Mouse (Mus musculus) hindbrain, embryonic 12.5 days (tissue): ENCODE data around the gene 4921530L21Rik. TPM values are rescaled to one million over a fixed set of nuclear protein-coding genes. Genes with fewer than 3 reads are reported as not detected.

Source experiments
- ATAC-seq: fragments of 200-750 bp; cut with Nextera tagmentation; 2 replicates; pipeline ENCODE4 v1.8.0; 2017; ENCODE audit warnings: moderate TSS enrichment; ENCODE audit not compliant: low FRiP score
- H3K27ac ChIP-seq: fragments of 300-500 bp; sonication (generic); 2 replicates; pipeline ENCODE4 v1.5.1; 2016; ENCODE audit warnings: mild to moderate bottlenecking
- H3K27me3 ChIP-seq: fragments of 300-500 bp; sonication (generic); 2 replicates; pipeline ENCODE4 v1.6.1; 2016; ENCODE audit warnings: mild to moderate bottlenecking
- H3K36me3 ChIP-seq: fragments of 300-500 bp; sonication (generic); 2 replicates; pipeline ENCODE4 v1.6.1; 2016; ENCODE audit warnings: mild to moderate bottlenecking
- H3K4me1 ChIP-seq: fragments of 300-500 bp; sonication (generic); 2 replicates; pipeline ENCODE4 v1.6.1; 2016
- H3K4me2 ChIP-seq: fragments of 300-500 bp; sonication (generic); replicated peaks from 2 replicates; pipeline ENCODE4 v1.6.1; 2016; ENCODE audit warnings: mild to moderate bottlenecking
- H3K4me3 ChIP-seq: fragments of 300-500 bp; sonication (generic); 2 replicates; pipeline ENCODE4 v1.5.1; 2016; ENCODE audit warnings: mild to moderate bottlenecking
- H3K9ac ChIP-seq: fragments of 300-500 bp; sonication (generic); 2 replicates; pipeline ENCODE4 v1.6.1; 2016; ENCODE audit warnings: mild to moderate bottlenecking, moderate library complexity
- H3K9me3 ChIP-seq: fragments of 300-500 bp; sonication (generic); replicated peaks from 2 replicates; pipeline ENCODE4 v1.6.1; 2016; ENCODE audit warnings: mild to moderate bottlenecking
- WGBS: fragments of 180-500 bp; shearing (Covaris S2); methylation state at CpG from one replicate; pipeline ENCODE4 v1.1.7; 2016; 5-methylcytosine and 5-hydroxymethylcytosine counted together
- polyA plus RNA-seq: library from polyadenylated mRNA; unstranded; fragments of >200 nt; fragmentation: Nextera tagmentation; extraction: Ambion mirVana; gene quantifications from 2 replicates; pipeline ENCODE4 v1.2.1, GENCODE M21; 2016

4921530L21Rik gene
- not detected in 2 replicates for polyA plus RNA-seq

GRCm38 (mm10) chr14:95880954-95881353 is at the start of gene 4921530L21Rik:
Gene 4921530L21Rik (plus strand): TSS chr14:95881254.
- Histone ChIP-seq H3K4me3 (no peak within 1 kb of the TSS), H3K27ac (no peak within 1 kb of the TSS), H3K4me1 (no peaks in the 10 kb centered on the region), H3K27me3 (no peaks in the 10 kb centered on the region), H3K36me3 (no peaks in the 10 kb centered on the region), H3K4me2 (no peak within 1 kb of the TSS), H3K9ac (no peak within 1 kb of the TSS), H3K9me3 (no peaks in the 10 kb centered on the region)
- ATAC-seq = no peak
- WGBS = 88% methylated on average over 1 of the region's 1 CpGs

GRCm38 (mm10) chr14:95833866-95834265 is 47.2 kb upstream of the 4921530L21Rik start:
- H3K4me1 ChIP-seq = no peaks in the 10 kb centered on the region
- H3K27me3 ChIP-seq = no peaks in the 10 kb centered on the region
- H3K9ac ChIP-seq = no peak overlapping the region
- no peak for ATAC-seq
- no peak overlapping the region for H3K4me2 ChIP-seq
- H3K36me3 ChIP-seq = no peaks in the 10 kb centered on the region
- H3K9me3 ChIP-seq = no peaks in the 10 kb centered on the region
- H3K27ac ChIP-seq = no peak overlapping the region
- WGBS = 78% methylated on average over 3 of the region's 3 CpGs
- H3K4me3 ChIP-seq = no peak overlapping the region

- WGBS = 72% methylated on average over 3 of the region's 3 CpGs
- no peaks in the 10 kb centered on the region for H3K4me1 ChIP-seq
- ATAC-seq = no peak
Measured at GRCm38 (mm10) chr14:95862981-95863380, 18.1 kb upstream of the 4921530L21Rik start.

GRCm38 (mm10) chr14:95865676-95866416 is 15.2 kb upstream of the 4921530L21Rik start:
- H3K4me2 ChIP-seq = no peak overlapping the region
- no peaks in the 10 kb centered on the region for H3K9me3 ChIP-seq
- peak; percentile 52; the same call in 1 of the 2 replicates for ATAC-seq
- no peaks in the 10 kb centered on the region for H3K4me1 ChIP-seq
- no peaks in the 10 kb centered on the region for H3K27me3 ChIP-seq
- H3K27ac ChIP-seq = no peak overlapping the region
- H3K36me3 ChIP-seq = no peaks in the 10 kb centered on the region
- no peak overlapping the region for H3K9ac ChIP-seq
- no peak overlapping the region for H3K4me3 ChIP-seq
- whole genome bisulfite sequencing = 75% methylated on average over 7 of the region's 7 CpGs

More at GRCm38 (mm10) chr14:95862981-95863380, 18.1 kb upstream of the 4921530L21Rik start:
- Histone ChIP-seq H3K27me3 (no peaks in the 10 kb centered on the region), H3K36me3 (no peaks in the 10 kb centered on the region), H3K27ac (no peak overlapping the region), H3K9ac (no peak overlapping the region), H3K4me2 (no peak overlapping the region), H3K4me3 (no peak overlapping the region), H3K9me3 (no peaks in the 10 kb centered on the region)

GRCm38 (mm10) chr14:95872020-95872419 is 9.0 kb upstream of the 4921530L21Rik start:
- no peaks in the 10 kb centered on the region for H3K9me3 ChIP-seq
- H3K27me3 ChIP-seq = no peaks in the 10 kb centered on the region
- no peak overlapping the region for H3K27ac ChIP-seq
- H3K4me3 ChIP-seq = no peak overlapping the region
- ATAC-seq = no peak
- H3K9ac ChIP-seq = no peak overlapping the region
- no peaks in the 10 kb centered on the region for H3K4me1 ChIP-seq
- 83% methylated on average over 5 of the region's 5 CpGs for whole genome bisulfite sequencing
- no peak overlapping the region for H3K4me2 ChIP-seq
- H3K36me3 ChIP-seq = no peaks in the 10 kb centered on the region

GRCm38 (mm10) chr14:95876785-95877510 is 4.1 kb upstream of the 4921530L21Rik start:
- Histone ChIP-seq H3K27me3 (no peaks in the 10 kb centered on the region), H3K27ac (no peak overlapping the region), H3K36me3 (no peaks in the 10 kb centered on the region), H3K4me2 (no peak overlapping the region), H3K4me1 (no peaks in the 10 kb centered on the region), H3K9me3 (no peaks in the 10 kb centered on the region), H3K9ac (no peak overlapping the region), H3K4me3 (no peak overlapping the region)
- whole genome bisulfite sequencing = 72% methylated on average over 3 of the region's 3 CpGs
- ATAC-seq = no peak

GRCm38 (mm10) chr14:95877548-95877947 is 3.5 kb upstream of the 4921530L21Rik start:
- Histone ChIP-seq H3K27me3 (no peaks in the 10 kb centered on the region), H3K36me3 (no peaks in the 10 kb centered on the region), H3K4me2 (no peak overlapping the region), H3K27ac (no peak overlapping the region), H3K4me1 (no peaks in the 10 kb centered on the region), H3K4me3 (no peak overlapping the region), H3K9ac (no peak overlapping the region), H3K9me3 (no peaks in the 10 kb centered on the region)
- ATAC-seq = no peak
- 83% methylated on average over 1 of the region's 1 CpGs for WGBS

- H3K4me2 ChIP-seq = no peak overlapping the region
- H3K36me3 ChIP-seq = no peaks in the 10 kb centered on the region
- no peaks in the 10 kb centered on the region for H3K27me3 ChIP-seq
- H3K9me3 ChIP-seq = no peaks in the 10 kb centered on the region
- WGBS = 37% methylated on average over 6 of the region's 6 CpGs
- no peak overlapping the region for H3K9ac ChIP-seq
- H3K4me1 ChIP-seq = no peaks in the 10 kb centered on the region
- peak; percentile 80 for ATAC-seq
- no peak overlapping the region for H3K4me3 ChIP-seq
- H3K27ac ChIP-seq = no peak overlapping the region
Measured at GRCm38 (mm10) chr14:95899458-95899857, 18.4 kb downstream of the 4921530L21Rik start.

GRCm38 (mm10) chr14:95904591-95905095 is 23.6 kb downstream of the 4921530L21Rik start:
- Histone ChIP-seq H3K4me1 (no peaks in the 10 kb centered on the region), H3K27me3 (no peaks in the 10 kb centered on the region), H3K9me3 (no peaks in the 10 kb centered on the region), H3K36me3 (no peaks in the 10 kb centered on the region), H3K27ac (no peak overlapping the region), H3K4me3 (no peak overlapping the region), H3K4me2 (no peak overlapping the region), H3K9ac (no peak overlapping the region)
- 97% methylated on average over 1 of the region's 1 CpGs for whole genome bisulfite sequencing
- no peak for ATAC-seq

GRCm38 (mm10) chr14:95913293-95913692 is 32.2 kb downstream of the 4921530L21Rik start:
- H3K36me3 ChIP-seq = no peaks in the 10 kb centered on the region
- H3K4me1 ChIP-seq = no peaks in the 10 kb centered on the region
- no peak overlapping the region for H3K4me2 ChIP-seq
- H3K27ac ChIP-seq = no peak overlapping the region
- no peak for ATAC-seq
- WGBS = 85% methylated on average over 2 of the region's 2 CpGs
- H3K9ac ChIP-seq = no peak overlapping the region
- no peaks in the 10 kb centered on the region for H3K27me3 ChIP-seq
- no peaks in the 10 kb centered on the region for H3K9me3 ChIP-seq
- H3K4me3 ChIP-seq = no peak overlapping the region

GRCm38 (mm10) chr14:95926742-95927141 is 45.7 kb downstream of the 4921530L21Rik start:
- Histone ChIP-seq H3K9me3 (no peaks in the 10 kb centered on the region), H3K4me2 (no peak overlapping the region), H3K9ac (no peak overlapping the region), H3K27ac (no peak overlapping the region), H3K27me3 (no peaks in the 10 kb centered on the region), H3K4me1 (no peaks in the 10 kb centered on the region), H3K4me3 (no peak overlapping the region), H3K36me3 (no peaks in the 10 kb centered on the region)
- ATAC-seq = no peak
- 91% methylated on average over 1 of the region's 1 CpGs for WGBS

- Histone ChIP-seq H3K9me3 (no peaks in the 10 kb centered on the region), H3K27me3 (no peaks in the 10 kb centered on the region), H3K4me3 (no peak overlapping the region), H3K9ac (no peak overlapping the region), H3K27ac (no peak overlapping the region), H3K4me2 (no peak overlapping the region), H3K4me1 (no peaks in the 10 kb centered on the region), H3K36me3 (no peaks in the 10 kb centered on the region)
- 92% methylated on average over 3 of the region's 3 CpGs for WGBS
- no peak for ATAC-seq
Measured at GRCm38 (mm10) chr14:95927810-95928785, 47.0 kb downstream of the 4921530L21Rik start.
